Mouse (Mus musculus) heart, embryonic 12.5 days (tissue): ENCODE results near the gene Gm36210. TPM values are rescaled to one million over a fixed set of nuclear protein-coding genes. Genes with fewer than 3 reads are reported as not detected.
"Not testable (repeated sequence)": the region's sequence is repeated elsewhere in the genome, so short reads cannot be mapped to it uniquely, and the experiment has no call there.

ENCODE experiments used
- ATAC-seq: fragments of 200-750 bp; cut with Nextera tagmentation; 2 replicates; pipeline ENCODE4 v1.8.0; 2017; ENCODE audit warnings: moderate TSS enrichment, moderate library complexity; ENCODE audit not compliant: insufficient number of reproducible peaks, low FRiP score
- H3K27ac ChIP-seq: fragments of 300-500 bp; sonication (generic); 2 replicates; pipeline ENCODE4 v1.5.1; 2016; ENCODE audit warnings: mild to moderate bottlenecking, moderate library complexity; ENCODE audit not compliant: poor library complexity, severe bottlenecking
- H3K27me3 ChIP-seq: fragments of 300-500 bp; sonication (generic); replicated peaks from 2 replicates; pipeline ENCODE4 v1.6.1; 2016; ENCODE audit warnings: mild to moderate bottlenecking, moderate library complexity
- H3K36me3 ChIP-seq: fragments of 300-500 bp; sonication (generic); 2 replicates; pipeline ENCODE4 v1.6.1; 2016; ENCODE audit warnings: mild to moderate bottlenecking, moderate library complexity
- H3K4me1 ChIP-seq: fragments of 300-500 bp; sonication (generic); replicated peaks from 2 replicates; pipeline ENCODE4 v1.6.1; 2016; ENCODE audit warnings: mild to moderate bottlenecking
- H3K4me2 ChIP-seq: fragments of 300-500 bp; sonication (generic); 2 replicates; pipeline ENCODE4 v1.6.1; 2016; ENCODE audit warnings: mild to moderate bottlenecking, moderate library complexity
- H3K4me3 ChIP-seq: fragments of 300-500 bp; sonication (generic); 2 replicates; pipeline ENCODE4 v1.5.1; 2016; ENCODE audit warnings: mild to moderate bottlenecking
- H3K9ac ChIP-seq: fragments of 300-500 bp; sonication (generic); 2 replicates; pipeline ENCODE4 v1.6.1; 2016; ENCODE audit warnings: mild to moderate bottlenecking, moderate library complexity
- H3K9me3 ChIP-seq: fragments of 300-500 bp; sonication (generic); replicated peaks from 2 replicates; pipeline ENCODE4 v1.6.1; 2016; ENCODE audit warnings: mild to moderate bottlenecking, moderate library complexity
- WGBS: fragments of 180-500 bp; shearing (Covaris S2); methylation state at CpG from one replicate; pipeline ENCODE4 v1.1.7; 2016; 5-methylcytosine and 5-hydroxymethylcytosine counted together
- polyA plus RNA-seq: library from polyadenylated mRNA; unstranded; fragments of >200 nt; fragmentation: Nextera tagmentation; extraction: Ambion mirVana; gene quantifications from 2 replicates; pipeline ENCODE4 v1.2.1, GENCODE M21; 2016

Gm36210 gene
- polyA plus RNA-seq, 1 experiment from 2014 or later: 0.27 TPM

DNA sequence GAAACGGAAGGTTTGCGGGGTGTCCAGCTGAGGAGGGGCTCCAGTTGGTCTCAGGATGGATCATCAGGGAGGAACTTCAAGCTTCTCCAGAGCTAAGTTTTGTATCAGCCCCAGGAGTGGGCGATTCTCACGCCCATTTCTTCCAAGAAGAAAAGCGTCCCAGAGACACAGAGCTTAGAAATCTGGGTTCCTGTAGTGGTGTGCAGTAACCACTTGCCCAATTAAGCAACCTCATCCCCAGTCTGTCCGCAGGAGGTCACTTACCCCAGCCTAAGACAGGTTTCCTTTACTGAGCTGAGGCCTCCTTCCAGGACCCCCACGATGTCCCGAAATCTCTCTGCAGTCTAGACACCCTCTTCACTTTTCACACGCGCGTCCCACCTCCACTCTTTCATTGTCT lies 29.1 kb downstream of the Gm36210 start:
- peak; percentile 7; the same call in 1 of the 2 replicates for ATAC-seq
- Histone ChIP-seq H3K36me3 (0 out of 2 replicates have a peak, but pooled peaks cover 2% of the 10 kb centered on the region), H3K9me3 (0 out of 2 replicates have a peak, but pooled peaks cover 7% of the 10 kb centered on the region), H3K4me2 (peak overlapping the region; percentile 90), H3K27ac (no peak overlapping the region), H3K4me3 (peak overlapping the region; percentile 62), H3K27me3 (no peaks in the 10 kb centered on the region), H3K4me1 (peaks cover 13% of the 10 kb centered on the region), H3K9ac (peak overlapping the region; percentile 76)
- 5% methylated on average over 11 of the region's 11 CpGs for WGBS

- H3K4me3 ChIP-seq: peak within 1 kb of the TSS; percentile 62
- WGBS: 0% methylated on average over 22 of the region's 22 CpGs
- peak within 1 kb of the TSS; percentile 90 for H3K4me2 ChIP-seq
- H3K27ac ChIP-seq: no peak within 1 kb of the TSS
- H3K9me3 ChIP-seq: 0 out of 2 replicates have a peak, but pooled peaks cover 4% of the 10 kb centered on the region
- H3K4me1 ChIP-seq: peaks cover 13% of the 10 kb centered on the region
- ATAC-seq: peak; percentile 100
- no peaks in the 10 kb centered on the region for H3K27me3 ChIP-seq
- no peaks in the 10 kb centered on the region for H3K36me3 ChIP-seq
- peak within 1 kb of the TSS; percentile 76 for H3K9ac ChIP-seq
Measured at GRCm38 (mm10) chr7:4876753-4877221, 29.5 kb downstream of the Gm36210 start, which contains the start of gene Isoc2a. Gene Isoc2a (plus strand): TSS chr7:4877153.

DNA sequence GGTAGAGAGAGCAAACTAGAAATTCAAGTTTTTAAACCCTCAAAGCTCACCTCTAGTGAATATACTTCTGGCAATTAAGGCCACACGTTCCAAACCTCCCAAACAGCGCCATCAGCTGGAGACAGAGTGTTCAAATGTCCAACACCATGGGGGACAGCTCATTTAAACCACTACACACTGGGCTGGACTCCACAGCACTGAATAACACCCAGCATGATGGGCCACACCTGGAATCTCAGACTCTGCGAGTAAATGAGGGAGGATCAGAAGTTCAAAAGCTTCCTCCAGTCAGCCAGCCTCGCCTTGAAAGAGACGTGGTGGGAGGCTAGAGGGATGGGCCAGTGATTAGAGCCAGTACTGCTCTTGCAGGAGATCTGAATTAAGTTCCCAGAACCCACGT lies 36.2 kb downstream of the Gm36210 start, which contains the start of gene Isoc2b:
Gene Isoc2b (minus strand): TSS at position 126 of the 400 bp plus-strand sequence.
- WGBS: 52% methylated on average over 6 of the region's 6 CpGs
- H3K36me3 ChIP-seq: no peaks in the 10 kb centered on the region
- H3K4me3 ChIP-seq: no peak within 1 kb of the TSS
- ATAC-seq: no peak
- no peak within 1 kb of the TSS for H3K27ac ChIP-seq
- H3K4me1 ChIP-seq: 0 out of 2 replicates have a peak, but pooled peaks cover 12% of the 10 kb centered on the region
- no peaks in the 10 kb centered on the region for H3K9me3 ChIP-seq
- H3K27me3 ChIP-seq: no peaks in the 10 kb centered on the region
- H3K4me2 ChIP-seq: no peak within 1 kb of the TSS
- H3K9ac ChIP-seq: no peak within 1 kb of the TSS

- Histone ChIP-seq H3K4me2 (peak overlapping the region; percentile 68), H3K27ac (peak overlapping the region; percentile 53; the same call in 1 of the 2 replicates), H3K4me3 (peak overlapping the region; percentile 78), H3K9ac (peak overlapping the region; percentile 81), H3K4me1 (peaks cover 15% of the 10 kb centered on the region; the same call in 1 of the 2 replicates), H3K9me3 (no peaks in the 10 kb centered on the region), H3K36me3 (no peaks in the 10 kb centered on the region), H3K27me3 (no peaks in the 10 kb centered on the region)
- ATAC-seq: no peak
- WGBS: 46% methylated on average over 10 of the region's 10 CpGs
Measured at GRCm38 (mm10) chr7:4866631-4867180, 39.6 kb downstream of the Gm36210 start.

- Histone ChIP-seq H3K27ac (peak overlapping the region; percentile 64; the same call in 1 of the 2 replicates), H3K36me3 (no peaks in the 10 kb centered on the region), H3K9ac (peak overlapping the region; percentile 81), H3K4me3 (peak overlapping the region; percentile 78), H3K9me3 (no peaks in the 10 kb centered on the region), H3K4me1 (peaks cover 15% of the 10 kb centered on the region; the same call in 1 of the 2 replicates), H3K27me3 (no peaks in the 10 kb centered on the region), H3K4me2 (peak overlapping the region; percentile 68)
- 3% methylated on average over 40 of the region's 40 CpGs for WGBS
- ATAC-seq: peak; percentile 100
Measured at GRCm38 (mm10) chr7:4865579-4866493, 40.5 kb downstream of the Gm36210 start.

DNA sequence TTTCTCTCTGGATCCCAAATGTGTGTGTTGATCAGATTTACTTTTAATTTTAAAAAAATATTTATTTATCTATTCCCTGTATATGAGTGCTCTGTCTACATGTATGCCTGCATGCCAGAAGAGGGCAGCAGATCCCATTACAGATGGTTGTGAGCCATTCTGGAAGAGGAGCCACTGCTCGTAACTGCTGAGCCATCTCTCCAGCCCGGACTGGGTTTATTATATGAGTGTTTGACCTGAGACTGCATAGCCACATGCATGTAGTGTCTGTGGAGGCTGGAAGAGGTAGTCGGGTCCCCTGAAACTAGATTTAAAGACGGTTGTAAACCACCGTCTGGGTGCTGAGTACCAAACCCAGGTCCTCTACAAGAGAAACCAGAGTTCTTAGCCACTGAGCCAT lies 41.2 kb downstream of the Gm36210 start:
- WGBS: 60% methylated on average over 5 of the region's 5 CpGs
- H3K9ac ChIP-seq: no peak overlapping the region
- no peak for ATAC-seq
- H3K27me3 ChIP-seq: no peaks in the 10 kb centered on the region
- peak overlapping the region; percentile 78; the same call in 1 of the 2 replicates for H3K4me3 ChIP-seq
- no peaks in the 10 kb centered on the region for H3K9me3 ChIP-seq
- H3K27ac ChIP-seq: no peak overlapping the region
- peak overlapping the region; percentile 68 for H3K4me2 ChIP-seq
- H3K36me3 ChIP-seq: no peaks in the 10 kb centered on the region
- H3K4me1 ChIP-seq: peaks cover 15% of the 10 kb centered on the region; the same call in 1 of the 2 replicates

GRCm38 (mm10) chr7:4864130-4864845 lies 42.0 kb downstream of the Gm36210 start:
- Histone ChIP-seq H3K9me3 (no peaks in the 10 kb centered on the region), H3K27me3 (no peaks in the 10 kb centered on the region), H3K9ac (no peak overlapping the region), H3K4me3 (no peak overlapping the region), H3K4me1 (peaks cover 15% of the 10 kb centered on the region; the same call in 1 of the 2 replicates), H3K4me2 (no peak overlapping the region), H3K36me3 (no peaks in the 10 kb centered on the region), H3K27ac (no peak overlapping the region)
- WGBS: 82% methylated on average over 5 of the region's 5 CpGs
- no peak for ATAC-seq

DNA sequence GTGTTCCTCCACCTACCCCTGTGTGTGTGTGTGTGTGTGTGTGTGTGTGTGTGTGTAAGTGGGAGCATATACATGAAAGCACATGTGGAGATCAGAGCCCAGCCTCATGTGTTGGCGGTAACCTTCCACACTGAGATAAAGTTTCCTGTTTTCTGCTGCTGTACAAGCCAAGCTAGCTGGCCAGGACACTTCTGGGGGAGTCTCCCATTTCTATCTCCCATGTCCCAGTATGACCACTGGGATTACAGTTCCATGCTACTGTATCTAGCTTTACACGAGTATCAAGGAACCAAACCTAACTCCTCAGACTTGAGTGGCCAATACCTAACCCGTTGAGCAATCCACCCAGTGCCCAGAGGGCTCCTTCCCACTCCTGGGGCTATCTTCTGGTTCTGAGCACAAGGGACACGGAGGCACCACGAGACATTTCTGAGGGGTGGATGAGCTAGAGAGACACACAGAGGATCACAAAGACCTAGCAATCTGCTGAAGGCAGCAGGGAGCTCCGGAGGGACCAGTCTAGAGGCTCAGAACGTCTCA lies 42.7 kb downstream of the Gm36210 start:
- Histone ChIP-seq H3K27me3 (no peaks in the 10 kb centered on the region), H3K9me3 (no peaks in the 10 kb centered on the region), H3K9ac (no peak overlapping the region), H3K36me3 (no peaks in the 10 kb centered on the region), H3K4me2 (no peak overlapping the region), H3K4me3 (no peak overlapping the region), H3K4me1 (peaks cover 15% of the 10 kb centered on the region; the same call in 1 of the 2 replicates), H3K27ac (peak overlapping the region; percentile 8; the same call in 1 of the 2 replicates)
- no peak for ATAC-seq
- 67% methylated on average over 7 of the region's 7 CpGs for WGBS

DNA sequence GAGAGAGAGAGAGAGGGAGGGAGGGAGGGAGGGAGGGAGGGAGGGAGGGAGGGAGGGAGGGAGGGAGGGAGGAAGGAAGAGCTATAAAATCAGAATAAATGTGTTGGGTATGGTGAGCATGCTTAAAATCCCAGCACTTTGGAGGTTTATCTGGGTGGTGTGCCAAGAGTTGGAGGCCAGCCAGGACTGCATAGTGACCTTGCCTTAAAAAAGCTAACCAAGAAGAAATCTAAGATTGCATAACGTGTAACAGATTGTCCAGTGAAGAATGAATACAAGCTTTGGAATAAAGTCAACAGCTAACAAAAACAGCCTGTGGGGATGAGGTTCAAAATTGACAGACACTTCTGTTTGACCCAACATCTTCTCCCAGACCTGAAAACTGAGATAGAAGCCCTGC lies 43.3 kb downstream of the Gm36210 start:
- H3K4me3 ChIP-seq: no peak overlapping the region
- no peaks in the 10 kb centered on the region for H3K9me3 ChIP-seq
- H3K27ac ChIP-seq: peak overlapping the region; percentile 8; the same call in 1 of the 2 replicates
- H3K27me3 ChIP-seq: no peaks in the 10 kb centered on the region; the same call in 1 of the 2 replicates
- H3K36me3 ChIP-seq: no peaks in the 10 kb centered on the region
- peaks cover 13% of the 10 kb centered on the region; the same call in 1 of the 2 replicates for H3K4me1 ChIP-seq
- H3K4me2 ChIP-seq: no peak overlapping the region
- H3K9ac ChIP-seq: no peak overlapping the region
- no peak for ATAC-seq
- 32% methylated on average over 1 of the region's 1 CpGs for WGBS

- H3K27me3 ChIP-seq, H3K9ac ChIP-seq, H3K36me3 ChIP-seq, H3K27ac ChIP-seq, H3K4me1 ChIP-seq, ATAC-seq, H3K4me3 ChIP-seq, H3K9me3 ChIP-seq, H3K4me2 ChIP-seq: not testable (repeated sequence)
- 68% methylated on average over 3 of the region's 3 CpGs for WGBS
Measured at GRCm38 (mm10) chr7:4860926-4861325, 45.4 kb downstream of the Gm36210 start.
